Mouse (Mus musculus): ENCODE measurements around the gene Lamc3.

- TF ChIP-seq CTCF (conservative IDR thresholded peaks at IDR 0.05; ENCODE audit: insufficient read depth, insufficient read length, low read depth, low read length) = no peak
- no peak for TF ChIP-seq POLR2A (IDR thresholded peaks at IDR 0.05; ENCODE audit: low read depth, low read length)
Measured at GRCm38 (mm10) chr2:31863766-31864165, 23.3 kb upstream of the Lamc3 start.
